Mouse (Mus musculus): ENCODE measurements at regions not wholly inside any gene's neighbourhood (a gene's known extent, or its start where the extent isn't known, plus 50 kb on each side); places are given as distances from the start of the nearest gene placed in this dataset.

- no peaks in the 10 kb centered on the region for H3K27me3 ChIP-seq (ENCODE audit: control insufficient read depth, insufficient read depth, low read length)
- no peaks in the 10 kb centered on the region for H3K9me3 ChIP-seq (ENCODE audit: control insufficient read depth, low read length)
- peak overlapping the region; percentile 27; the same call in 1 of the 2 replicates for H3K9ac ChIP-seq (ENCODE audit: low read length)
- H3K4me2 ChIP-seq (ENCODE audit: low read depth, low read length, severe bottlenecking) = no peak overlapping the region
- WGBS = 9% methylated on average over 5 of the region's 5 CpGs
- 0 out of 2 replicates have a peak, but pooled peaks cover 2% of the 10 kb centered on the region for H3K4me1 ChIP-seq (replicated peaks; ENCODE audit: control insufficient read depth, insufficient read depth, low read length)
- no peak overlapping the region for H3K27ac ChIP-seq (ENCODE audit: low read depth, low read length)
- ATAC-seq (replicated peaks; ENCODE audit: low FRiP score) (peak; percentile 73), DNase-seq (ENCODE audit: low spot score) (peak; percentile 64)
- H3K4me3 ChIP-seq (ENCODE audit: low read depth, low read length) = no peak overlapping the region
- no peaks in the 10 kb centered on the region for H3K36me3 ChIP-seq (ENCODE audit: control insufficient read depth, insufficient read depth, low read length)
Observed at GRCm38 (mm10) chr3:35027898-35028297, 377.7 kb downstream of the Sox2 start.

DNA sequence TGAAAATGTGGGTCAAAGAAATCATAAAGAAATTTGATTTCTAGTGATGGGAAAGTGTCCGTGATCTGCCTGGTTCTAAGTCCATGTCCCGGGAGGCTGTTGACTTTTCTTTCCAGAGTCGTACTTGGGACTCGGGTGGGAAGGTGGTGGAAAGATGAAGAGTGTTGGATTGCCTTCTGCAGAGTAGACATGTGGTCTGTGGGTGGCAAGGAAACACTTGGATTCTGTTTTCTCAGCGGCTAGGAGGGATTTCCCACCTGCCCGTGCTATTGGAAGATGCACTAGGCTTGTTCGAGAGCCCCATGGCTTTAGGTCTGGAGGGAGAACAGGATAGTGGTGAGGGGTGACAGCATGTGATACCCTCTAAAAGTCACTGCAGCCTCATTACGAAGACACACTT is 379.7 kb downstream of the Sox2 start:
- 0 out of 2 replicates have a peak, but pooled peaks cover 2% of the 10 kb centered on the region for H3K4me1 ChIP-seq (replicated peaks; ENCODE audit: control insufficient read depth, insufficient read depth, low read length)
- H3K9me3 ChIP-seq (ENCODE audit: control insufficient read depth, low read length) = no peaks in the 10 kb centered on the region
- DNase-seq (ENCODE audit: low spot score) (no peak), ATAC-seq (replicated peaks; ENCODE audit: low FRiP score) (no peak)
- no peak overlapping the region for H3K9ac ChIP-seq (ENCODE audit: low read length)
- no peak overlapping the region for H3K4me3 ChIP-seq (ENCODE audit: low read depth, low read length)
- no peaks in the 10 kb centered on the region for H3K36me3 ChIP-seq (ENCODE audit: control insufficient read depth, insufficient read depth, low read length)
- WGBS = 89% methylated on average over 8 of the region's 8 CpGs
- H3K27me3 ChIP-seq (ENCODE audit: control insufficient read depth, insufficient read depth, low read length) = no peaks in the 10 kb centered on the region
- H3K4me2 ChIP-seq (ENCODE audit: low read depth, low read length, severe bottlenecking) = no peak overlapping the region
- no peak overlapping the region for H3K27ac ChIP-seq (ENCODE audit: low read depth, low read length)

GRCm38 (mm10) chr3:35033587-35033986 is 383.4 kb downstream of the Sox2 start:
- Histone ChIP-seq H3K4me3 (ENCODE audit: low read depth, low read length) (no peak overlapping the region), H3K4me1 (replicated peaks; ENCODE audit: control insufficient read depth, insufficient read depth, low read length) (no peaks in the 10 kb centered on the region), H3K27ac (ENCODE audit: low read depth, low read length) (no peak overlapping the region), H3K27me3 (ENCODE audit: control insufficient read depth, insufficient read depth, low read length) (no peaks in the 10 kb centered on the region), H3K9ac (ENCODE audit: low read length) (no peak overlapping the region), H3K4me2 (ENCODE audit: low read depth, low read length, severe bottlenecking) (no peak overlapping the region), H3K36me3 (ENCODE audit: control insufficient read depth, insufficient read depth, low read length) (no peaks in the 10 kb centered on the region), H3K9me3 (ENCODE audit: control insufficient read depth, low read length) (no peaks in the 10 kb centered on the region)
- WGBS = 78% methylated on average over 8 of the region's 8 CpGs
- no peak for ATAC-seq (replicated peaks; ENCODE audit: low FRiP score)
- DNase-seq (ENCODE audit: low spot score) = no peak

DNA sequence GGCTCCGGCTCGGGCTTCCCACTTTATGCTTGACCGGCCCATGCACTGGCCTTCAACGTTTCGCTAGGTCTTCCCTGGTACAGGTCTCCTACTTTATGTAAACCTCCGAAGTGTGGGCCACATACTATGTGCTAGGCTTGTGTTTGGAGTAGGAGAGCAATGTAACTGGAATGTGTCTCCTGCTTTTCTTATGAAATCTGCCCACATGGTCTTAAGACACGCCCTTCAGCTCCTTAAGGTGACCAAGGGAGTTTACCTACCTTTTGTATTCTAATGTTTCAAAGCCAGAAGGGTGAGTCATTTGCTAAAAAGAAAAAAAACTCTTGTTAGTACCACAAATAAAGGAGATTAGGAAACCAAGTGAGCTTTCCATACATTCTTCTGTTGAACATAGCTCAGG is 385.0 kb downstream of the Sox2 start:
- Histone ChIP-seq H3K4me2 (ENCODE audit: low read depth, low read length, severe bottlenecking) (no peak overlapping the region), H3K36me3 (ENCODE audit: control insufficient read depth, insufficient read depth, low read length) (no peaks in the 10 kb centered on the region), H3K27me3 (ENCODE audit: control insufficient read depth, insufficient read depth, low read length) (no peaks in the 10 kb centered on the region), H3K4me3 (ENCODE audit: low read depth, low read length) (no peak overlapping the region), H3K27ac (ENCODE audit: low read depth, low read length) (no peak overlapping the region), H3K4me1 (replicated peaks; ENCODE audit: control insufficient read depth, insufficient read depth, low read length) (no peaks in the 10 kb centered on the region), H3K9me3 (ENCODE audit: control insufficient read depth, low read length) (no peaks in the 10 kb centered on the region), H3K9ac (ENCODE audit: low read length) (no peak overlapping the region)
- 88% methylated on average over 7 of the region's 7 CpGs for WGBS
- DNase-seq (ENCODE audit: low spot score) (no peak), ATAC-seq (replicated peaks; ENCODE audit: low FRiP score) (no peak)

GRCm38 (mm10) chr3:35043705-35044104 is 393.5 kb downstream of the Sox2 start:
- 73% methylated on average over 2 of the region's 2 CpGs for WGBS
- no peak overlapping the region for H3K27ac ChIP-seq (ENCODE audit: low read depth, low read length)
- no peaks in the 10 kb centered on the region for H3K9me3 ChIP-seq (ENCODE audit: control insufficient read depth, low read length)
- ATAC-seq (replicated peaks; ENCODE audit: low FRiP score) (no peak), DNase-seq (ENCODE audit: low spot score) (no peak)
- no peak overlapping the region for H3K9ac ChIP-seq (ENCODE audit: low read length)
- H3K4me1 ChIP-seq (replicated peaks; ENCODE audit: control insufficient read depth, insufficient read depth, low read length) = no peaks in the 10 kb centered on the region
- no peaks in the 10 kb centered on the region for H3K27me3 ChIP-seq (ENCODE audit: control insufficient read depth, insufficient read depth, low read length)
- H3K36me3 ChIP-seq (ENCODE audit: control insufficient read depth, insufficient read depth, low read length) = no peaks in the 10 kb centered on the region
- H3K4me3 ChIP-seq (ENCODE audit: low read depth, low read length) = no peak overlapping the region
- H3K4me2 ChIP-seq (ENCODE audit: low read depth, low read length, severe bottlenecking) = no peak overlapping the region

- H3K4me3 ChIP-seq (ENCODE audit: low read depth, low read length) = no peak overlapping the region
- H3K9ac ChIP-seq (ENCODE audit: low read length) = no peak overlapping the region
- H3K27ac ChIP-seq (ENCODE audit: low read depth, low read length) = no peak overlapping the region
- no peaks in the 10 kb centered on the region for H3K36me3 ChIP-seq (ENCODE audit: control insufficient read depth, insufficient read depth, low read length)
- H3K9me3 ChIP-seq (ENCODE audit: control insufficient read depth, low read length) = no peaks in the 10 kb centered on the region
- DNase-seq (ENCODE audit: low spot score) = no peak
- no peaks in the 10 kb centered on the region for H3K27me3 ChIP-seq (ENCODE audit: control insufficient read depth, insufficient read depth, low read length)
- no peak for ATAC-seq (replicated peaks; ENCODE audit: low FRiP score)
- peaks cover 15% of the 10 kb centered on the region for H3K4me1 ChIP-seq (replicated peaks; ENCODE audit: control insufficient read depth, insufficient read depth, low read length)
- no peak overlapping the region for H3K4me2 ChIP-seq (ENCODE audit: low read depth, low read length, severe bottlenecking)
- WGBS = 19% methylated on average over 4 of the region's 4 CpGs
Observed at GRCm38 (mm10) chr3:35059438-35059837, 409.2 kb downstream of the Sox2 start.

GRCm38 (mm10) chr3:35060042-35060441 is 409.8 kb downstream of the Sox2 start:
- Histone ChIP-seq H3K4me2 (ENCODE audit: low read depth, low read length, severe bottlenecking) (peak overlapping the region; percentile 20; the same call in 1 of the 2 replicates), H3K36me3 (ENCODE audit: control insufficient read depth, insufficient read depth, low read length) (no peaks in the 10 kb centered on the region), H3K27ac (ENCODE audit: low read depth, low read length) (no peak overlapping the region), H3K9me3 (ENCODE audit: control insufficient read depth, low read length) (no peaks in the 10 kb centered on the region), H3K9ac (ENCODE audit: low read length) (no peak overlapping the region), H3K4me3 (ENCODE audit: low read depth, low read length) (no peak overlapping the region), H3K27me3 (ENCODE audit: control insufficient read depth, insufficient read depth, low read length) (no peaks in the 10 kb centered on the region), H3K4me1 (replicated peaks; ENCODE audit: control insufficient read depth, insufficient read depth, low read length) (peaks cover 15% of the 10 kb centered on the region)
- DNase-seq (ENCODE audit: low spot score) (peak; percentile 58), ATAC-seq (replicated peaks; ENCODE audit: low FRiP score) (no peak)
- WGBS = 25% methylated on average over 10 of the region's 10 CpGs

- Histone ChIP-seq H3K4me3 (ENCODE audit: low read depth, low read length) (no peak overlapping the region), H3K36me3 (ENCODE audit: control insufficient read depth, insufficient read depth, low read length) (no peaks in the 10 kb centered on the region), H3K4me1 (replicated peaks; ENCODE audit: control insufficient read depth, insufficient read depth, low read length) (no peaks in the 10 kb centered on the region), H3K9me3 (ENCODE audit: control insufficient read depth, low read length) (no peaks in the 10 kb centered on the region), H3K27ac (ENCODE audit: low read depth, low read length) (no peak overlapping the region), H3K4me2 (ENCODE audit: low read depth, low read length, severe bottlenecking) (no peak overlapping the region), H3K27me3 (ENCODE audit: control insufficient read depth, insufficient read depth, low read length) (no peaks in the 10 kb centered on the region), H3K9ac (ENCODE audit: low read length) (no peak overlapping the region)
- DNase-seq (ENCODE audit: low spot score) = no peak
- no peak for ATAC-seq (replicated peaks; ENCODE audit: low FRiP score)
- 54% methylated on average over 9 of the region's 9 CpGs for WGBS
Observed at GRCm38 (mm10) chr3:35066824-35067223, 416.6 kb downstream of the Sox2 start.

- H3K27me3 ChIP-seq (ENCODE audit: control insufficient read depth, insufficient read depth, low read length) = no peaks in the 10 kb centered on the region
- ATAC-seq (replicated peaks; ENCODE audit: low FRiP score) (no peak), DNase-seq (ENCODE audit: low spot score) (no peak)
- H3K4me1 ChIP-seq (replicated peaks; ENCODE audit: control insufficient read depth, insufficient read depth, low read length) = no peaks in the 10 kb centered on the region
- no peaks in the 10 kb centered on the region for H3K36me3 ChIP-seq (ENCODE audit: control insufficient read depth, insufficient read depth, low read length)
- no peak overlapping the region for H3K4me2 ChIP-seq (ENCODE audit: low read depth, low read length, severe bottlenecking)
- no peak overlapping the region for H3K27ac ChIP-seq (ENCODE audit: low read depth, low read length)
- H3K4me3 ChIP-seq (ENCODE audit: low read depth, low read length) = no peak overlapping the region
- H3K9me3 ChIP-seq (ENCODE audit: control insufficient read depth, low read length) = no peaks in the 10 kb centered on the region
- H3K9ac ChIP-seq (ENCODE audit: low read length) = no peak overlapping the region
- 95% methylated on average over 8 of the region's 8 CpGs for whole genome bisulfite sequencing
Observed at GRCm38 (mm10) chr3:35068586-35068985, 418.4 kb downstream of the Sox2 start.

Data from forebrain, embryonic 11.5 days (tissue).